Mouse (Mus musculus) large intestine, adult 2 months (tissue): ENCODE results near the gene Cox7a1. TPM values are rescaled to one million over a fixed set of nuclear protein-coding genes. Genes with fewer than 3 reads are reported as not detected.

ENCODE experiments used
- DNase-seq: peaks from one replicate; pipeline ENCODE4 v3.0.0-alpha.2; 2012; ENCODE audit warnings: low read depth, low spot score
- WGBS: fragments of 180-500 bp; shearing (Covaris S2); methylation state at CpG from one replicate; pipeline ENCODE4 v1.1.7; 2018; 5-methylcytosine and 5-hydroxymethylcytosine counted together
- polyA plus RNA-seq: library from polyadenylated mRNA; depleted of rRNA; stranded (reverse); fragments of >200 nt; gene quantifications from 2 replicates; pipeline ENCODE4 v1.2.3, GENCODE M21; 2012; rRNA removed

Cox7a1 gene
- polyA plus RNA-seq, 1 experiment, result 90.2 TPM

GRCm38 (mm10) chr7:30216723-30217151, 32.8 kb downstream of the Cox7a1 start:
- WGBS, result under 1% methylated on average over 16 of the region's 16 CpGs
- DNase-seq, result no peak

GRCm38 (mm10) chr7:30217277-30217676, 33.3 kb downstream of the Cox7a1 start:
- 61% methylated on average over 2 of the region's 2 CpGs for WGBS
- DNase-seq, result no peak

- DNase-seq, result no peak
- WGBS, result 4% methylated on average over 16 of the region's 16 CpGs
Observed at GRCm38 (mm10) chr7:30219293-30220007, 35.5 kb downstream of the Cox7a1 start.

- WGBS, result 5% methylated on average over 11 of the region's 11 CpGs
- DNase-seq, result no peak
Observed at GRCm38 (mm10) chr7:30220008-30220356, 36.0 kb downstream of the Cox7a1 start.

- 76% methylated on average over 3 of the region's 3 CpGs for WGBS
- no peak for DNase-seq
Observed at GRCm38 (mm10) chr7:30221433-30221832, 37.5 kb downstream of the Cox7a1 start.

GRCm38 (mm10) chr7:30222205-30222604, 38.3 kb downstream of the Cox7a1 start:
- DNase-seq, result no peak
- WGBS, result 92% methylated on average over 5 of the region's 5 CpGs

- WGBS, result 90% methylated on average over 12 of the region's 12 CpGs
- no peak for DNase-seq
Observed at GRCm38 (mm10) chr7:30224206-30224605, 40.3 kb downstream of the Cox7a1 start.

GRCm38 (mm10) chr7:30231328-30231668, 47.4 kb downstream of the Cox7a1 start:
- DNase-seq, result no peak
- WGBS, result under 1% methylated on average over 16 of the region's 16 CpGs

GRCm38 (mm10) chr7:30231669-30232454, 47.9 kb downstream of the Cox7a1 start, which contains the start of the genes Polr2i and Tbcb:
Polr2i (plus strand) TSS chr7:30231948.
Tbcb (minus strand) TSS chr7:30232272.
- WGBS, result under 1% methylated on average over 67 of the region's 67 CpGs
- DNase-seq, result peak; percentile 96

- no peak for DNase-seq
- whole genome bisulfite sequencing, result 2% methylated on average over 24 of the region's 24 CpGs
Observed at GRCm38 (mm10) chr7:30232631-30233148, 48.7 kb downstream of the Cox7a1 start.

- DNase-seq, result no peak
- 76% methylated on average over 20 of the region's 20 CpGs for WGBS
Observed at GRCm38 (mm10) chr7:30233387-30233786, 49.4 kb downstream of the Cox7a1 start.

GRCm38 (mm10) chr7:30234276-30234858, 50.4 kb downstream of the Cox7a1 start:
- 95% methylated on average over 15 of the region's 15 CpGs for WGBS
- no peak for DNase-seq

GRCm38 (mm10) chr7:30235091-30235490, 51.1 kb downstream of the Cox7a1 start:
- no peak for DNase-seq
- 89% methylated on average over 8 of the region's 8 CpGs for WGBS

GRCm38 (mm10) chr7:30235625-30236024, 51.7 kb downstream of the Cox7a1 start, which contains the start of gene Ovol3:
Ovol3 (minus strand) TSS chr7:30235725.
- 86% methylated on average over 4 of the region's 4 CpGs for WGBS
- DNase-seq, result no peak

Other genes with a start within 250 kb of the Cox7a1 start
- gene Zfp74, start 230.1 kb upstream of the Cox7a1 start, polyA plus RNA-seq, result 1.2 and 1.7 TPM in 2 replicates
- 4.1 and 5.5 TPM in 2 replicates for gene Zfp568, start 200.2 kb upstream of the Cox7a1 start, polyA plus RNA-seq
- gene Zfp14, start 132.8 kb upstream of the Cox7a1 start, polyA plus RNA-seq, result 1.1 and 2.5 TPM in 2 replicates
- gene Zfp82, start 111.2 kb upstream of the Cox7a1 start, polyA plus RNA-seq, result 0.25 and 0.35 TPM in 2 replicates
- 0.25 TPM in 1 of 2 replicates, not detected in the other for gene Gm26920, start 93.7 kb upstream of the Cox7a1 start, polyA plus RNA-seq
- 1.0 and 1.2 TPM in 2 replicates for gene Zfp566, start 93.6 kb upstream of the Cox7a1 start, polyA plus RNA-seq
- gene Zfp260, start 89.4 kb upstream of the Cox7a1 start, polyA plus RNA-seq, result 11.4 and 12.5 TPM in 2 replicates
- gene Zfp382, start 62.2 kb upstream of the Cox7a1 start, polyA plus RNA-seq, result 0.20 and 1.2 TPM in 2 replicates
- 8.8 and 11.3 TPM in 2 replicates for gene Zfp146, start 14.4 kb upstream of the Cox7a1 start, polyA plus RNA-seq
- gene Capns1, start 14.7 kb downstream of the Cox7a1 start, polyA plus RNA-seq, result 636 and 641 TPM in 2 replicates
- 100 and 106 TPM in 2 replicates for gene Polr2i, start 47.8 kb downstream of the Cox7a1 start, polyA plus RNA-seq
- 56.3 and 57.3 TPM in 2 replicates for gene Tbcb, start 48.1 kb downstream of the Cox7a1 start, polyA plus RNA-seq
- gene Ovol3, start 51.6 kb downstream of the Cox7a1 start, polyA plus RNA-seq, result 0.18 TPM in 1 of 2 replicates, not detected in the other
- 0.15 TPM in 1 of 2 replicates, not detected in the other for gene Thap8, start 96.0 kb downstream of the Cox7a1 start, polyA plus RNA-seq
- 14.0 and 16.5 TPM in 2 replicates for gene Wdr62, start 96.3 kb downstream of the Cox7a1 start, polyA plus RNA-seq
- gene Clip3, start 107.6 kb downstream of the Cox7a1 start, polyA plus RNA-seq, result 4.0 and 4.9 TPM in 2 replicates
- gene Alkbh6, start 124.6 kb downstream of the Cox7a1 start, polyA plus RNA-seq, result 81.0 and 96.8 TPM in 2 replicates
- gene Syne4, start 130.7 kb downstream of the Cox7a1 start, polyA plus RNA-seq, result 18.4 and 23.2 TPM in 2 replicates
- 0.31 and 0.74 TPM in 2 replicates for gene E130208F15Rik, start 137.6 kb downstream of the Cox7a1 start, polyA plus RNA-seq
- 12.1 and 13.9 TPM in 2 replicates for gene Sdhaf1, start 139.8 kb downstream of the Cox7a1 start, polyA plus RNA-seq
- 12.7 and 13.1 TPM in 2 replicates for gene Lrfn3, start 178.6 kb downstream of the Cox7a1 start, polyA plus RNA-seq
- 109 and 121 TPM in 2 replicates for gene Tyrobp, start 229.6 kb downstream of the Cox7a1 start, polyA plus RNA-seq
- 18.0 and 22.2 TPM in 2 replicates for gene Hcst, start 235.7 kb downstream of the Cox7a1 start, polyA plus RNA-seq
- gene Nfkbid, start 237.6 kb downstream of the Cox7a1 start, polyA plus RNA-seq, result 8.6 and 9.0 TPM in 2 replicates